Mouse (Mus musculus) liver, postnatal 0 days (tissue): ENCODE data around the gene Epm2aip1.

Experiments
- CTCF ChIP-seq: sonication (generic); IDR thresholded peaks from 2 replicates; pipeline ENCODE4 v1.5.1; 2016; ENCODE audit warnings: antibody characterized with exemption, low read depth
- EP300 ChIP-seq: IDR thresholded peaks from 2 replicates; pipeline ENCODE4 v1.6.1; 2016; ENCODE audit warnings: antibody characterized with exemption, low read depth, mild to moderate bottlenecking

DNA sequence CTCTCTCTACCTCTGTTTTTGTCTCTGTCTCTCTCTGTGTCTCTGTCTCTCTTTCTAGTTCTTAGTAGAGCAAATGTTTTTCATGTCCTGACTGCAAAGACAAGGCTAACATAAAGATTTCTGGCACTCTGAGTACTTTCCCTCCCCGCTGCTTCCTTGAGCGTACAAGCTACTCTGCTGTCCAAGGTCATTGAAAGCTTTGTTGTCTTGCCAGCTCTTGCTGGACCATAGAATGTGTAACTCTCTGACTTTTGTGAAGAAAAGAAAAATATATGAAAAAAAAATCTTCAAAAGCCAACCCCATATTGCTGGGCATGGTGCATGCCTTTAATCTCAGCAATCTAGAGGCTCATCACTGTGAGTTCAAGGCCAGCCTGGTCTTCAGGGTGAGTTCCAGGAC is 26.9 kb downstream of the Epm2aip1 start:
- TF ChIP-seq CTCF, result no peak
- TF ChIP-seq EP300, result no peak
